Mouse (Mus musculus): ENCODE data around the gene Adam11.

DNA sequence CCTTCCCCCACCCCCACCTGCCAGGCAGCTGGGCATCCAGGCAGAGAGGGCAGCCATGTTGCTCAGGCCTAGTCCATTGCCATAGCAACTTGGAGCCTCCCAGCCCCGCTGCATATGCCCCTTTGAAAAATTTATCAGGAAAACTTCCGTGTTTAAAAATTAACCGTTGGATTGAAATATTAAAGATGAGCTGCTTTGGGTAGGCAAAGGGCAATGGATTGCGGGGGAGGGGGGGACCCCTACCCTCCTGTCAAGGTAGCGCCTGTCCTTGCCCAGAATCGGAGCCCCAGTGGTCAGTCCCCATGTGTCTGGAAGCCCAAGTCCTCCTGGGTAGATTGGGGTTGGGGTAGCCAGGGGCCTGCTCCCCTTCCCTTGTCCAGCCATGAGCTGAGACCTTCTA, 7.9 kb downstream of the Adam11 start:
- TF ChIP-seq CTCF (IDR thresholded peaks at IDR 0.05; ENCODE audit: extremely low read depth, insufficient read length, insufficient replicate concordance, low read depth, low read length) (no peak), POLR2A (IDR thresholded peaks at IDR 0.05; ENCODE audit: low read depth, low read length) (no peak)
